Mouse (Mus musculus) midbrain, postnatal 0 days (tissue): Measurements from ENCODE around the gene Pip4k2a. TPM values are rescaled to one million over a fixed set of nuclear protein-coding genes. Genes with fewer than 3 reads are reported as not detected.

Source experiments
- ATAC-seq: fragments of 200-750 bp; cut with Nextera tagmentation; 2 replicates; pipeline ENCODE4 v1.8.0; 2017; ENCODE audit warnings: moderate number of reproducible peaks, mild to moderate bottlenecking, moderate TSS enrichment, moderate library complexity; ENCODE audit not compliant: low FRiP score
- DNase-seq: peaks from one replicate; pipeline ENCODE4 v3.0.0-alpha.2; 2015; ENCODE audit warnings: low spot score
- H3K27ac ChIP-seq: fragments of 300-500 bp; sonication (generic); 2 replicates; pipeline ENCODE4 v1.5.1; 2014; ENCODE audit warnings: low read depth, mild to moderate bottlenecking, low read length, mixed read lengths
- H3K27me3 ChIP-seq: fragments of 300-500 bp; sonication (generic); 2 replicates; pipeline ENCODE4 v1.6.1; 2014; ENCODE audit warnings: low read length, control low read depth, mixed read lengths; ENCODE audit not compliant: insufficient read depth
- H3K36me3 ChIP-seq: fragments of 300-500 bp; sonication (generic); 2 replicates; pipeline ENCODE4 v1.6.1; 2014; ENCODE audit warnings: low read length, control low read depth, mixed read lengths; ENCODE audit not compliant: insufficient read depth
- H3K4me1 ChIP-seq: fragments of 300-500 bp; sonication (generic); 2 replicates; pipeline ENCODE4 v1.6.1; 2014; ENCODE audit warnings: mild to moderate bottlenecking, control low read depth, antibody characterized with exemption, low read length, mixed read lengths; ENCODE audit not compliant: insufficient read depth
- H3K4me2 ChIP-seq: fragments of 300-500 bp; sonication (generic); 2 replicates; pipeline ENCODE4 v1.6.1; 2014; ENCODE audit warnings: low read depth, mild to moderate bottlenecking, low read length, mixed read lengths; ENCODE audit not compliant: poor library complexity, severe bottlenecking
- H3K4me3 ChIP-seq: fragments of 300-500 bp; sonication (generic); 2 replicates; pipeline ENCODE4 v1.5.1; 2014; ENCODE audit warnings: low read depth, mild to moderate bottlenecking, low read length, moderate library complexity
- H3K9ac ChIP-seq: fragments of 300-500 bp; sonication (generic); replicated peaks from 2 replicates; pipeline ENCODE4 v1.6.1; 2014; ENCODE audit warnings: mild to moderate bottlenecking, low read length, moderate library complexity, mixed read lengths; ENCODE audit not compliant: poor library complexity, severe bottlenecking
- H3K9me3 ChIP-seq: fragments of 300-500 bp; sonication (generic); 2 replicates; pipeline ENCODE4 v1.6.1; 2016; ENCODE audit warnings: low read length, control low read depth
- CTCF ChIP-seq: IDR thresholded peaks from 2 replicates; pipeline ENCODE4 v1.5.1; 2016; ENCODE audit warnings: antibody characterized with exemption, mild to moderate bottlenecking
- WGBS: fragments of 180-500 bp; shearing (Covaris S2); extraction: QIAGEN DNeasy Blood & Tissue Kit; methylation state at CpG from one replicate; pipeline ENCODE4 v1.1.7; 2014; 5-methylcytosine and 5-hydroxymethylcytosine counted together
- polyA plus RNA-seq: library from polyadenylated mRNA; unstranded; fragments of >200 nt; fragmentation: Nextera tagmentation; extraction: Ambion mirVana; gene quantifications from 2 replicates; pipeline ENCODE4 v1.2.1, GENCODE M21; 2015
- total RNA-seq: library from RNA; depleted of rRNA; stranded (reverse); fragments of >200 nt; gene quantifications from 2 replicates; pipeline ENCODE4 v1.2.3, GENCODE M21; 2014

The Pip4k2a gene
- total and polyA plus RNA-seq, 2 experiments from 2014 or later = 7.1 to 8.1 TPM

DNA sequence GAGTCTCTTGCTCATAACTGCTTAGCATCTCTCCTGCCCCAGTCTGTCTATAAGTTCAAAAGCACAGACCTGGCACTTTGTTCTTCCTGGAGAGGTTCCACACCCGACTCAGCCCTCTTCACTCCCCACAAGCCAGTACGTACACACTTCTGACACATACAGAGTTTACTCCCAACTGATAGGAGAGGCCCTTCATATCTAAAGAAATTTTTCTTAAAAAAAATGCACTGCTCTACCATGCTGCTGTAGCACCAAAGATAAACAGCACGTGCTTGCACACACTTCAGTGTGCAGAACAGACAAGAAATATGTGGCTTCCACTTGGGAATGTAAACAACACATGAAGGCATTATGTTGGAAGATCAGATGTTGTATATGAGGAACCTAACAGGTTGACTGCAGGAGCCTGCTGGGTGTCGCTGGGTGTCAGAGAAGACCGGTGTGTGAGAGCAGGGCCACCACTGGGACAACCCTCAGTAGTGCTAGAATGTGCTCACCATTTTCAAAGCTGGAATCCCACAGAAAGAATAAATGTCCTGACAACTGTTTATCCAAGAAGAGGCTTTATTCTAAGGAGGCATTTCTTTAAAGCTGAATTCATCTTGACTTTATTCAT lies 28.8 kb downstream of the Pip4k2a start:
- Histone ChIP-seq H3K27ac (no peak overlapping the region), H3K4me2 (no peak overlapping the region), H3K9me3 (peaks cover 3% of the 10 kb centered on the region; the same call in 1 of the 2 replicates), H3K27me3 (no peaks in the 10 kb centered on the region), H3K4me3 (no peak overlapping the region), H3K36me3 (no peaks in the 10 kb centered on the region), H3K9ac (no peak overlapping the region), H3K4me1 (no peaks in the 10 kb centered on the region)
- 83% methylated on average over 5 of the region's 5 CpGs for WGBS
- ATAC-seq = no peak
- no peak for DNase-seq
- no peak for TF ChIP-seq CTCF

DNA sequence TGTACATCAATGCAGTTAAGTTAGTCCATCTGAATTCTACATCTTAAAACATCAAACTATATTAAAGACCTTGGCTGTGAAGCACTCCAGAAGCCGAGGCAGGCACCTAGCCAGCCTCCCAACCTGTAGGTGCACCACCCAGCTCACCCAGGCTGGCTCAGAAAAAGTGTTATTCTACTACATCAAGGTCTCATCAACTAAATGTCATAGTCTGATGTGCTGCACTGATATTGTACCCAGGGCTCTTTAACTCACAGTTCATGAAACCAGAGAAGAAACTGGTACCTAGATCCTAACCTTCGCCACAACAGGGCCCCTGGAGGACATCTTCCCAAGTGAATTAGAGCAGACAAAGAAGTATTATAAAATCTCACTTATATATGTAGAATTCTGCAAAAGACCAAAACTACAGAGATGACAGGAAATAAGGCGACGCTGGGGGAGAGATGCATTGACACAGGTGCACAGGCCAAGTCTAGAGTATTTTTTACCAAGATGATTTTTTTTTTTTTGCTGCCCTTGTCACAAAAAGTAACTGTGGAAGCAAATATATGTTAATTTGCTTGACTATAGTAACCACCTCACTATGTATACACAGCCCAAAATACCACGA lies 30.4 kb downstream of the Pip4k2a start:
- Histone ChIP-seq H3K27ac (no peak overlapping the region), H3K4me3 (no peak overlapping the region), H3K36me3 (no peaks in the 10 kb centered on the region), H3K27me3 (no peaks in the 10 kb centered on the region), H3K9me3 (no peaks in the 10 kb centered on the region), H3K4me1 (no peaks in the 10 kb centered on the region), H3K4me2 (no peak overlapping the region), H3K9ac (no peak overlapping the region)
- 97% methylated on average over 5 of the region's 5 CpGs for WGBS
- DNase-seq (no peak), ATAC-seq (no peak)
- TF ChIP-seq CTCF = no peak

DNA sequence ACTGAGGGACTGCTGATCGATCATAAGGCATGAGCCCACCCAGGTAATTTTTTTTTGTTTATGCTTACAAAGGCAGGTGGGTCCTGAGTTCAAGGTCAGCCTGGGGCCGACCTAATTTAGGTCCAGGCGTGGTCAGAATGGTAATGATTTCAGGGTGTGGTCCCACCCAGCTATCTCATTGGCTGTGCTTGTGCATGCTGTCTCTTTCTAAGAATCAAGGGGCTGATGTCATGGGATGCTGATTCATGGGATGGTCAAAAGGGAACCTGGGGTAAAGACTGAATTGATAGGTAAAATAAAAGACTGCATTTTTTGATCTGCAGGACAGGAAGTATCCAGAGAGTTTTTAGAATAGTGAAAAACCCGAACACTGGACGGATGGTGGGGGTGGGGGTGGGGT lies 31.4 kb downstream of the Pip4k2a start:
- Histone ChIP-seq H3K4me3 (no peak overlapping the region), H3K27ac (no peak overlapping the region), H3K27me3 (no peaks in the 10 kb centered on the region), H3K36me3 (no peaks in the 10 kb centered on the region), H3K9ac (no peak overlapping the region), H3K9me3 (no peaks in the 10 kb centered on the region), H3K4me1 (no peaks in the 10 kb centered on the region), H3K4me2 (no peak overlapping the region)
- ATAC-seq (no peak), DNase-seq (no peak)
- WGBS = 94% methylated on average over 5 of the region's 5 CpGs
- TF ChIP-seq CTCF = no peak

DNA sequence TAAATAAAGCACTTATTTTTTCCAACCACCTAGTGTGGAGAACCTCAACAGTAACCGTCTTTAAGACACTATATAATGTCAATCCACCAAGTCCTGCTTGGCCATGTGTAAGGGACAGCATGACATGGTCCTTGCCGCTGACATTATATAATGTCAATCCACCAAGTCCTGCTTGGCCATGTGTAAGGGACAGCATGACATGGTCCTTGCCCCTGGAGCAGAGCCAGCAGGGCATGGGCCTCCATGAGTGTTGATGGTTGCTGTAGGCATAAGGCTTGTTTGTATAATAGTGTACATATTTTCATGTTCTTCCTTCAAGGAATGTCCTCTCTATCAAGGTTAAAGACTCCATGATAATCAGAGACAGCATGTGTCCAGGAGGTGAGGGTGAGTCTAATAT lies 32.0 kb downstream of the Pip4k2a start:
- TF ChIP-seq CTCF = no peak
- ATAC-seq (no peak), DNase-seq (no peak)
- Histone ChIP-seq H3K4me3 (no peak overlapping the region), H3K9ac (no peak overlapping the region), H3K4me2 (no peak overlapping the region), H3K4me1 (no peaks in the 10 kb centered on the region), H3K27ac (no peak overlapping the region), H3K36me3 (no peaks in the 10 kb centered on the region), H3K9me3 (no peaks in the 10 kb centered on the region), H3K27me3 (no peaks in the 10 kb centered on the region)
- WGBS = 98% methylated on average over 2 of the region's 2 CpGs

DNA sequence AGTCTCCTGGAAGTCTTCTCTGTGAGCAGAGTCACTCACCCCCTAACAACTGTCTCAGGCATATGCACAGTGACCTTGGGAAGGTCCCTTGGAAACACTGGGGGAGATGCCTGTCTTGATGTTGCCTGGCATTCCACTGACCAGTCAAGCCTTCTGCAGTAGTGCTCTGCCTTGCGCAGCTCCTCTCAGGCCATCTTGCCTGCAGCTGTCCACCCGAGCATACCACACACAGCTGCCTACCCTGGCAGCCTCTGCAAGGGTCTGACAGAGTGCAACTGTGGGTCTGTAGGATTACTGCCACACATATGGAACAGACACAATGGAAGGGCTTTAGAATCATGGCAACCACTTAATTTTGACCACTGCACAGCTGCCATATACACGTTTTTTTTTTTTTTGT lies 32.8 kb downstream of the Pip4k2a start:
- DNase-seq = no peak
- H3K27me3 ChIP-seq = no peaks in the 10 kb centered on the region
- 79% methylated on average over 3 of the region's 3 CpGs for WGBS
- no peak overlapping the region for H3K27ac ChIP-seq
- no peak overlapping the region for H3K4me3 ChIP-seq
- TF ChIP-seq CTCF = no peak
- no peaks in the 10 kb centered on the region for H3K4me1 ChIP-seq
- H3K4me2 ChIP-seq = no peak overlapping the region
- no peaks in the 10 kb centered on the region for H3K9me3 ChIP-seq
- H3K9ac ChIP-seq = no peak overlapping the region
- no peak for ATAC-seq
- no peaks in the 10 kb centered on the region for H3K36me3 ChIP-seq

DNA sequence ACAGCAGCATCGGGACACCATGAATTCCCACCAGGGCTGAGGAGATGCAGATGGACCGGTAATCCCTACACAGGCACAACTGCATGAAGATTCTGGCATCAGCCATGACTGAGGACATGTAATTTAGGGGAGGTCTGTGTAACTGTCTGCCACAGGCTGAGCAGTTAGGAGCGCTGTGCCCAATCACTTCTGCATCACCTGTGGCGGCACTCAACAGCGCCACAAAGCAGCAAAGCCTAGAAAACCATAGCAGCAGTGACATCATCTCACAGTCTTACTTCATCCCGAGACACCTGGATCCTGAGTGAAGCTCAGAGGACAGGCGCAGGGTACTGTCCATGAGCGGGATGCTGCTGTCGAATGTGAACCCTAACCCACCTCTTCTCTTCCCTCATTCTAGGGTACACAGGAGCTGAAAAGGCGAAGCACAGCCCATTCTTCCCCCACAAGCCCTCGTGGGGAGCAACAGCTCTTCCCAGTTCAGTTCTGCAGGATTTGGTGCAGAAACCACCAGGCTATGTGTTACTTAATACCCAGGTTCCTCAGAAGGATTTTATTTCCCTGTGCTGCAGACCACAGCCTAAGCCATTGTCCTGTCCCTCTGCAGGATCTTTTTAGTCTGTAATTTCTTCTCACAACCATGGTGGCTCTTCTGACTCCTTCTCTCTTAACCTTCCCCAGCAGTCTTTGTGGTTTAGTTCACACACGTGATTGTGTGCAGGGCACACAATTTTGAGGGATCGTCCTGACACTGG lies 34.5 kb downstream of the Pip4k2a start:
- no peak for ATAC-seq
- TF ChIP-seq CTCF = no peak
- H3K4me3 ChIP-seq = no peak overlapping the region
- H3K9me3 ChIP-seq = no peaks in the 10 kb centered on the region
- 74% methylated on average over 13 of the region's 13 CpGs for WGBS
- H3K27ac ChIP-seq = no peak overlapping the region
- H3K27me3 ChIP-seq = no peaks in the 10 kb centered on the region
- H3K4me2 ChIP-seq = no peak overlapping the region
- no peaks in the 10 kb centered on the region for H3K4me1 ChIP-seq
- no peaks in the 10 kb centered on the region for H3K36me3 ChIP-seq
- H3K9ac ChIP-seq = no peak overlapping the region
- DNase-seq = no peak
